In genomic region chr8:126380141-126380540, GRCm38 (mm10) we compare ENCODE assay signal across 26 mouse cellular contexts. TPM values are rescaled to one million over a fixed set of nuclear protein-coding genes. Genes with fewer than 3 reads are reported as not detected.
DNase-seq lines count a peak whose midpoint lies in the region; ATAC-seq and TF ChIP-seq lines count a peak whose summit lies in the region.
"Had no signal": no experiment of that assay in that cellular context is flagged by ENCODE, and none has a peak within 500 bp of the region (broad histone marks: within the 10 kb centered on the region; RNA-seq: fewer than 3 reads in every experiment).

No protein-coding gene starts in this region.

- no peak overlapping the region for H3K4me3 ChIP-seq in embryonic facial prominence, embryonic 14.5 days (ENCODE audit: low read depth, low read length)
- no peak overlapping the region for H3K4me3 ChIP-seq in embryonic facial prominence, embryonic 10.5 days
- H3K4me3 ChIP-seq in hindbrain, postnatal 0 days (ENCODE audit: low read length): no peak overlapping the region
- no peak overlapping the region for H3K4me3 ChIP-seq in hindbrain, embryonic 14.5 days (replicated peaks; ENCODE audit: low read length)
- H3K4me3 ChIP-seq in liver, embryonic 11.5 days (ENCODE audit: low read depth, low read length): no peak overlapping the region
- H3K4me3 ChIP-seq: embryonic facial prominence, embryonic 13.5 days; forebrain, embryonic 13.5 days; liver, embryonic 12.5 days; midbrain, embryonic 15.5 days; myocyte; neural tube, embryonic 13.5 days; stomach, embryonic 15.5 days had no signal

- H3K27me3 ChIP-seq in embryonic facial prominence, embryonic 14.5 days (replicated peaks; ENCODE audit: control insufficient read depth, insufficient read depth, low read length): no peaks in the 10 kb centered on the region
- H3K27me3 ChIP-seq in embryonic facial prominence, embryonic 10.5 days (replicated peaks; ENCODE audit: low read depth, poor library complexity, severe bottlenecking): no peaks in the 10 kb centered on the region; the same call in 1 of the 2 replicates
- no peaks in the 10 kb centered on the region for H3K27me3 ChIP-seq in hindbrain, postnatal 0 days (ENCODE audit: insufficient read depth, low read length)
- H3K27me3 ChIP-seq in hindbrain, embryonic 14.5 days (ENCODE audit: control insufficient read depth, insufficient read depth, low read length): no peaks in the 10 kb centered on the region
- no peaks in the 10 kb centered on the region for H3K27me3 ChIP-seq in liver, embryonic 11.5 days (replicated peaks; ENCODE audit: control insufficient read depth, insufficient read depth, low read length)
- H3K27me3 ChIP-seq: embryonic facial prominence, embryonic 13.5 days; midbrain, embryonic 15.5 days; neural tube, embryonic 13.5 days; stomach, embryonic 15.5 days had no signal

- no peak for TF ChIP-seq CTCF in hindbrain, postnatal 0 days (IDR thresholded peaks at IDR 0.05; ENCODE audit: low read depth)

- intact Hi-C loops in left cerebral cortex, postnatal 4 days (cut with DNase I): no loop called here
- intact Hi-C loops in left cerebral cortex, postnatal 25 days (cut with DNase I): loop anchor here (5.0 kb wide), 2 partner anchors 123 to 428 kb away; no protein-coding TSS in a partner anchor

- WGBS in embryonic facial prominence, embryonic 14.5 days: 41% methylated on average over 2 of the region's 2 CpGs
- WGBS in embryonic facial prominence, embryonic 10.5 days: 67% methylated on average over 2 of the region's 2 CpGs
- WGBS in hindbrain, postnatal 0 days: 35% methylated on average over 2 of the region's 2 CpGs
- WGBS in hindbrain, embryonic 14.5 days: 67% methylated on average over 2 of the region's 2 CpGs
- WGBS in liver, embryonic 11.5 days: 51% methylated on average over 2 of the region's 2 CpGs

- H3K4me2 ChIP-seq in embryonic facial prominence, embryonic 14.5 days (ENCODE audit: low read depth, low read length): no peak overlapping the region
- no peak overlapping the region for H3K4me2 ChIP-seq in hindbrain, postnatal 0 days (ENCODE audit: low read depth, low read length)
- no peak overlapping the region for H3K4me2 ChIP-seq in hindbrain, embryonic 14.5 days (replicated peaks)
- no peak overlapping the region for H3K4me2 ChIP-seq in liver, embryonic 11.5 days
- H3K4me2 ChIP-seq: embryonic facial prominence, embryonic 13.5 days; forebrain, embryonic 13.5 days; liver, embryonic 12.5 days; midbrain, embryonic 15.5 days; neural tube, embryonic 13.5 days; stomach, embryonic 15.5 days had no signal

- no peak overlapping the region for H3K9ac ChIP-seq in embryonic facial prominence, embryonic 14.5 days (ENCODE audit: low read depth, low read length)
- no peak overlapping the region for H3K9ac ChIP-seq in hindbrain, postnatal 0 days (replicated peaks; ENCODE audit: low read length)
- H3K9ac ChIP-seq in hindbrain, embryonic 14.5 days: no peak overlapping the region
- H3K9ac ChIP-seq in liver, embryonic 11.5 days (ENCODE audit: low read depth, low read length): no peak overlapping the region
- H3K9ac ChIP-seq: embryonic facial prominence, embryonic 13.5 days; forebrain, embryonic 13.5 days; liver, embryonic 12.5 days; midbrain, embryonic 15.5 days; neural tube, embryonic 13.5 days; stomach, embryonic 15.5 days had no signal

- no peaks in the 10 kb centered on the region for H3K9me3 ChIP-seq in embryonic facial prominence, embryonic 14.5 days (ENCODE audit: control insufficient read depth, low read length)
- no peaks in the 10 kb centered on the region for H3K9me3 ChIP-seq in embryonic facial prominence, embryonic 10.5 days
- no peaks in the 10 kb centered on the region for H3K9me3 ChIP-seq in hindbrain, postnatal 0 days (ENCODE audit: low read length)
- H3K9me3 ChIP-seq in hindbrain, embryonic 14.5 days (ENCODE audit: control insufficient read depth, low read length): no peaks in the 10 kb centered on the region
- no peaks in the 10 kb centered on the region for H3K9me3 ChIP-seq in liver, embryonic 11.5 days (ENCODE audit: control insufficient read depth, low read length)
- H3K9me3 ChIP-seq: embryonic facial prominence, embryonic 13.5 days; forebrain, embryonic 13.5 days; liver, embryonic 12.5 days; midbrain, embryonic 15.5 days; neural tube, embryonic 13.5 days; stomach, embryonic 15.5 days had no signal

- no peaks in the 10 kb centered on the region for H3K4me1 ChIP-seq in embryonic facial prominence, embryonic 14.5 days (ENCODE audit: control insufficient read depth, insufficient read depth, low read length)
- no peaks in the 10 kb centered on the region for H3K4me1 ChIP-seq in embryonic facial prominence, embryonic 10.5 days
- no peaks in the 10 kb centered on the region for H3K4me1 ChIP-seq in hindbrain, postnatal 0 days (ENCODE audit: insufficient read depth, low read length)
- no peaks in the 10 kb centered on the region for H3K4me1 ChIP-seq in hindbrain, embryonic 14.5 days (replicated peaks; ENCODE audit: control insufficient read depth, insufficient read depth, low read length)
- H3K4me1 ChIP-seq in liver, embryonic 11.5 days (replicated peaks; ENCODE audit: control insufficient read depth, insufficient read depth, low read length): no peaks in the 10 kb centered on the region
- H3K4me1 ChIP-seq: embryonic facial prominence, embryonic 13.5 days; forebrain, embryonic 13.5 days; liver, embryonic 12.5 days; midbrain, embryonic 15.5 days; neural tube, embryonic 13.5 days; stomach, embryonic 15.5 days had no signal

- H3K27ac ChIP-seq in embryonic facial prominence, embryonic 14.5 days (replicated peaks; ENCODE audit: low read depth, low read length): no peak overlapping the region
- H3K27ac ChIP-seq in embryonic facial prominence, embryonic 10.5 days (replicated peaks): no peak overlapping the region
- H3K27ac ChIP-seq in hindbrain, postnatal 0 days: no peak overlapping the region
- no peak overlapping the region for H3K27ac ChIP-seq in hindbrain, embryonic 14.5 days
- no peak overlapping the region for H3K27ac ChIP-seq in liver, embryonic 11.5 days (ENCODE audit: low read depth, low read length)
- H3K27ac ChIP-seq: embryonic facial prominence, embryonic 13.5 days; forebrain, embryonic 13.5 days; liver, embryonic 12.5 days; midbrain, embryonic 15.5 days; neural tube, embryonic 13.5 days; stomach, embryonic 15.5 days had no signal

- peak; percentile 56 for DNase-seq in embryonic facial prominence, embryonic 14.5 days (ENCODE audit: low spot score)
- no peak for DNase-seq in embryonic facial prominence, embryonic 10.5 days (ENCODE audit: low spot score)
- DNase-seq in hindbrain, postnatal 0 days (ENCODE audit: low spot score): peak; percentile 54
- no peak for DNase-seq in hindbrain, embryonic 14.5 days (ENCODE audit: low spot score)
- peak; percentile 66 for DNase-seq in left cerebral cortex, postnatal 4 days
- no peak for DNase-seq in left cerebral cortex, postnatal 25 days (ENCODE audit: low spot score in 2 of 2)
- peak; percentile 19 for DNase-seq in adipocyte (ENCODE audit: low spot score)
- no peak for DNase-seq in liver, embryonic 11.5 days (ENCODE audit: low spot score)
- DNase-seq: adrenal gland, postnatal 36 days; cerebellum, adult 11-12 months; cerebellum, postnatal 14 days; gastrocnemius, postnatal 36 days; layer of hippocampus, adult 9-11 months; lung, adult 18-20 months; lung, postnatal 14 days; thymus, postnatal 25 days had no signal

- H3K36me3 ChIP-seq in embryonic facial prominence, embryonic 14.5 days (ENCODE audit: control insufficient read depth, insufficient read depth, low read length): no peaks in the 10 kb centered on the region
- no peaks in the 10 kb centered on the region for H3K36me3 ChIP-seq in embryonic facial prominence, embryonic 10.5 days (replicated peaks)
- H3K36me3 ChIP-seq in hindbrain, postnatal 0 days (ENCODE audit: insufficient read depth, low read length): no peaks in the 10 kb centered on the region
- no peaks in the 10 kb centered on the region for H3K36me3 ChIP-seq in hindbrain, embryonic 14.5 days (replicated peaks; ENCODE audit: control insufficient read depth, insufficient read depth)
- H3K36me3 ChIP-seq in liver, embryonic 11.5 days (ENCODE audit: control insufficient read depth, insufficient read depth, low read length): no peaks in the 10 kb centered on the region
- H3K36me3 ChIP-seq: embryonic facial prominence, embryonic 13.5 days; liver, embryonic 12.5 days; midbrain, embryonic 15.5 days; neural tube, embryonic 13.5 days; stomach, embryonic 15.5 days had no signal

- ATAC-seq in embryonic facial prominence, embryonic 14.5 days (ENCODE audit: low read depth): no peak
- ATAC-seq in hindbrain, postnatal 0 days: 0 out of 2 replicates have a peak, but pooled peaks have one; percentile 21
- ATAC-seq in hindbrain, embryonic 14.5 days (ENCODE audit: low FRiP score): no peak
- no peak for ATAC-seq in liver, embryonic 11.5 days (replicated peaks; ENCODE audit: low FRiP score)
- ATAC-seq: CD4-positive, CD25-positive, alpha-beta regulatory T cell, adult 4 months; forebrain, embryonic 13.5 days; hindbrain, embryonic 16.5 days; intestine, embryonic 16.5 days; liver, embryonic 12.5 days; midbrain, embryonic 15.5 days had no signal

RNA-seq across cellular contexts. Expression of gene Coa6, which starts 42.2 kb away (rescaled TPM):
- polyA plus RNA-seq in embryonic facial prominence, embryonic 14.5 days (2014; fragmentation: Nextera tagmentation; extraction: Ambion mirVana): 45.5 and 49.5 TPM in 2 replicates
- 43.8 and 46.8 TPM in 2 replicates for polyA plus RNA-seq in embryonic facial prominence, embryonic 10.5 days (2016; fragmentation: Nextera tagmentation; extraction: Ambion mirVana)
- total RNA-seq in hindbrain, postnatal 0 days (2014; rRNA removed): 20.9 and 27.5 TPM in 2 replicates
- polyA plus RNA-seq in hindbrain, postnatal 0 days (2015; fragmentation: Nextera tagmentation; extraction: Ambion mirVana): 48.9 and 57.2 TPM in 2 replicates
- polyA plus RNA-seq in hindbrain, embryonic 14.5 days (2014; fragmentation: Nextera tagmentation; extraction: Ambion mirVana): 44.7 and 51.1 TPM in 2 replicates
- total RNA-seq in left cerebral cortex, postnatal 4 days (2021): 10 to 100 TPM; 21.0 to 23.0 TPM
- 10 to 100 TPM; 24.1 to 30.6 TPM for total RNA-seq in left cerebral cortex, postnatal 25 days (2021)
- 57.4 and 57.9 TPM in 2 replicates for polyA plus RNA-seq in liver, embryonic 11.5 days (2014; fragmentation: Nextera tagmentation; extraction: Ambion mirVana)

Comparison
In these comparisons a context has a peak if more than half of its experiments do, and no peak if none do; other contexts are left out.
1. DNase-seq: peak in embryonic facial prominence, embryonic 14.5 days (single experiment), hindbrain, postnatal 0 days (single experiment), left cerebral cortex, postnatal 4 days (single experiment) and adipocyte (single experiment); none in embryonic facial prominence, embryonic 10.5 days (single experiment), hindbrain, embryonic 14.5 days (single experiment), left cerebral cortex, postnatal 25 days (0 of 2) and liver, embryonic 11.5 days (single experiment).